Mouse (Mus musculus) limb, embryonic 12.5 days (tissue): ENCODE results near the gene Tex45. TPM values are rescaled to one million over a fixed set of nuclear protein-coding genes. Genes with fewer than 3 reads are reported as not detected.

Experiments
- ATAC-seq: fragments of 200-750 bp; cut with Nextera tagmentation; 2 replicates; pipeline ENCODE4 v1.8.0; 2017; ENCODE audit warnings: low read depth, moderate TSS enrichment; ENCODE audit not compliant: insufficient number of reproducible peaks, insufficient read depth, low FRiP score, low TSS enrichment
- H3K27ac ChIP-seq: fragments of 300-500 bp; sonication (generic); 2 replicates; pipeline ENCODE4 v1.5.1; 2016; ENCODE audit warnings: mild to moderate bottlenecking, moderate library complexity
- H3K27me3 ChIP-seq: fragments of 300-500 bp; sonication (generic); 2 replicates; pipeline ENCODE4 v1.6.1; 2016; ENCODE audit warnings: mild to moderate bottlenecking, moderate library complexity
- H3K36me3 ChIP-seq: fragments of 300-500 bp; sonication (generic); 2 replicates; pipeline ENCODE4 v1.6.1; 2016; ENCODE audit warnings: mild to moderate bottlenecking, moderate library complexity
- H3K4me1 ChIP-seq: fragments of 300-500 bp; sonication (generic); replicated peaks from 2 replicates; pipeline ENCODE4 v1.6.1; 2016
- H3K4me2 ChIP-seq: fragments of 300-500 bp; sonication (generic); 2 replicates; pipeline ENCODE4 v1.6.1; 2016; ENCODE audit warnings: mild to moderate bottlenecking, moderate library complexity
- H3K4me3 ChIP-seq: fragments of 300-500 bp; sonication (generic); replicated peaks from 2 replicates; pipeline ENCODE4 v1.5.1; 2016; ENCODE audit warnings: mild to moderate bottlenecking
- H3K9ac ChIP-seq: fragments of 300-500 bp; sonication (generic); replicated peaks from 2 replicates; pipeline ENCODE4 v1.6.1; 2016; ENCODE audit warnings: mild to moderate bottlenecking, moderate library complexity
- H3K9me3 ChIP-seq: fragments of 300-500 bp; sonication (generic); 2 replicates; pipeline ENCODE4 v1.6.1; 2016; ENCODE audit warnings: mild to moderate bottlenecking, moderate library complexity
- WGBS: fragments of 180-500 bp; shearing (Covaris S2); methylation state at CpG from one replicate; pipeline ENCODE4 v1.1.7; 2016; 5-methylcytosine and 5-hydroxymethylcytosine counted together
- polyA plus RNA-seq: library from polyadenylated mRNA; unstranded; fragments of >200 nt; fragmentation: Nextera tagmentation; extraction: Ambion mirVana; gene quantifications from 2 replicates; pipeline ENCODE4 v1.2.1, GENCODE M21; 2016

The Tex45 gene
- polyA plus RNA-seq, result not detected in 2 replicates

DNA sequence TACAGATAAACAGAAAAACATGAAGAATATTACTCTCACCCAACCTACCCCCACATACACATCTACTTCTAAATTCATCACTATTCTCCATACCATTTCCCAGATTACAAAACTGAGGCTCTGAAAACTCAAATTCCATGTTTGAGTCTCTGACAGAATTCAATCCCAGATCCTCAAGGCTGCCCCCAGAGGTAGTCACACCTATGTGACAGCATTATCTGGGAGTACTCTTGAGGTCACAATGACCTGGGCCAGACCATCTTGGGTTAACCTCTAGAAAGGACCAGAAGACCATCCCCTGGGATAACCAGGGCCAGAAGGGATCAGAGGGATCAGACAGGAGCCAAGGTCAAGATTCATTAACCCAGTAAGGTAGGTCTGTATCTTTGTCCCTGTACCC, at the start of gene Tex45:
Tex45 (plus strand) TSS at position 301 of the 400 bp plus-strand sequence.
- Histone ChIP-seq H3K4me3 (no peak within 1 kb of the TSS), H3K4me2 (no peak within 1 kb of the TSS), H3K27me3 (peaks cover 5% of the 10 kb centered on the region), H3K4me1 (peaks cover 10% of the 10 kb centered on the region; the same call in 1 of the 2 replicates), H3K36me3 (no peaks in the 10 kb centered on the region), H3K9me3 (no peaks in the 10 kb centered on the region), H3K27ac (no peak within 1 kb of the TSS), H3K9ac (no peak within 1 kb of the TSS)
- no peak for ATAC-seq

DNA sequence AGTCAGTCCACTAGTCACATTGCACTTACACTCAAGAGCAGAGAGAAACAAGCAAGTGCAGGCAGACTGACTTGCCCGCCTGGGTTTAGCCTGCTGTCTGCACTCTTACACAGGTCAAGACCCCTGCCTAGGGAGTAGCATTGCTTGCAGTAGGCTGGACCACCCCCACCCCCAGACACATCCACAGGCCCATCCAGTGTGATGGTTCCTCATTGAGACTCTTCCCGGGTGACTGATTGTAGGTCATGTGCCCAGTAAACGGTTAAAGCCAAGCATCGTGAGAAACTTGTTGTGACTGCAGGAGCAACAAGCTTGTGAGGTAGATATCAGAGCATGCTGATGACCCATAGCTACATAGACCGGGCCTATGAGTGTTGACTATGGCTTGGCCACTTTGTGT, 49.2 kb upstream of the Tex45 start:
- Histone ChIP-seq H3K9ac (no peak overlapping the region), H3K4me3 (no peak overlapping the region), H3K27me3 (no peaks in the 10 kb centered on the region), H3K9me3 (no peaks in the 10 kb centered on the region), H3K4me1 (peaks cover 40% of the 10 kb centered on the region), H3K27ac (no peak overlapping the region), H3K36me3 (no peaks in the 10 kb centered on the region), H3K4me2 (no peak overlapping the region)
- ATAC-seq, result no peak
- WGBS, result 88% methylated on average over 5 of the region's 5 CpGs

DNA sequence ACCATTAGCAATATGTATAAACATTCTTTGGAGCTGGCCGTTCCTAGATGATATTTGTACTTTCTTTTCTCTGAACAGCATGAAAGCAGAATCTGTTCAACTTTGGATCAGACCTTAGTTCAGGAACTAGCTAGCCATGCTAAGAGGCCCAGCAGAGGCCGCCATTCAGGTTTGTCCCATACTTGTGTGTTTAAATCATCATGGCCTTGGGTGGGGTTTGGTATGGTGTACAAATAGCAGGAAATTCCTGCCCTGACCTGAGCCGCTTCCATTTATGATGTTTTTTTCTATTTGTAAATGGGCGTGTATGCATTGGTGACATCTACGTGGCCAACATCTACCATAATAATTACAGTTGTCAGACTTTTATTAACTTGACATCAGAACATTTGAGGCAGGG, 45.4 kb upstream of the Tex45 start:
- H3K27me3 ChIP-seq, result no peaks in the 10 kb centered on the region
- H3K4me2 ChIP-seq, result no peak overlapping the region
- H3K9ac ChIP-seq, result no peak overlapping the region
- H3K4me1 ChIP-seq, result peaks cover 8% of the 10 kb centered on the region
- H3K36me3 ChIP-seq, result peaks cover 28% of the 10 kb centered on the region
- no peaks in the 10 kb centered on the region for H3K9me3 ChIP-seq
- H3K27ac ChIP-seq, result no peak overlapping the region
- ATAC-seq, result no peak
- 88% methylated on average over 5 of the region's 5 CpGs for WGBS
- no peak overlapping the region for H3K4me3 ChIP-seq

DNA sequence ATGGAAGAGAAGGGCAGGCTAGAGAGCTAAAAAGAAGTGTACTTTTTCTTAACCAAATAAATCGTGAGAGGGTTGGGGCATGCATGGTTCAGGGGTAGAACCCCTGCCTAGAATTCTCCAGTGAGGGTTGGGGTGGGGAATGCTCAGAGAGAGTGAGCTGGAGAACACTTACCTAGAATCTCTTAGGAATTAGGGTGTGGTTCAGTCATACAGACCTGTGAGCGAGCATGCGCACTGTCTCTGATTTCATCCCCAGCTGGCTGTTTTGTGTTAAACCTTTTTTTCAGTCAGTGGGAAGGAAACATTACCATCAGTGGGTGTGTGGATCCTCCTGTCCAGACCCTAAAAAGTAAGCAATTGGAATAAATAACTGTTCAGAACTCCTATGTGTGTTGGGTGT, 44.5 kb upstream of the Tex45 start:
- no peak for ATAC-seq
- Histone ChIP-seq H3K4me1 (no peaks in the 10 kb centered on the region), H3K4me3 (no peak overlapping the region), H3K27ac (no peak overlapping the region), H3K4me2 (no peak overlapping the region), H3K36me3 (peaks cover 37% of the 10 kb centered on the region), H3K9me3 (no peaks in the 10 kb centered on the region), H3K27me3 (no peaks in the 10 kb centered on the region), H3K9ac (no peak overlapping the region)
- WGBS, result 88% methylated on average over 3 of the region's 3 CpGs

DNA sequence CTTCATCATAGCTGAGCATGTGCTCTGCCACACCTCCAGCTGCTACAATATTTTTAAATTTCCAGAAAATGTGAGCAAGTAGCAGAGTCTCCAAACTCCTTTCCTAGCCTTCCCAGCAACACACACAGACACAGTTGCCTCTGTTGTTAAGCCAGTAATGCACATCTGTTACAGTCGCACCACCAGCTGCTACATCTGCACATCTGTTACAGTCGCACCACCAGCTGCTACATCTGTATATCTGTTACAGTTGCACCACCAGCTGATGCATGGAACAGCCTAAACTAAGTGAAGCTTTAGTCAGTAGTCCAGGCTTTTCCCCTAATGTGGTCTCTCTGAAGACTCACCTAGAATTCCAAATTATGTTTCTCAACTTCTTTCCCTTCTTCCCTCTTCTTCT, 42.2 kb upstream of the Tex45 start:
- ATAC-seq, result no peak
- Histone ChIP-seq H3K4me3 (no peak overlapping the region), H3K4me1 (no peaks in the 10 kb centered on the region), H3K9ac (no peak overlapping the region), H3K36me3 (peaks cover 59% of the 10 kb centered on the region), H3K27ac (no peak overlapping the region), H3K9me3 (no peaks in the 10 kb centered on the region), H3K27me3 (no peaks in the 10 kb centered on the region), H3K4me2 (no peak overlapping the region)
- 78% methylated on average over 2 of the region's 2 CpGs for WGBS

DNA sequence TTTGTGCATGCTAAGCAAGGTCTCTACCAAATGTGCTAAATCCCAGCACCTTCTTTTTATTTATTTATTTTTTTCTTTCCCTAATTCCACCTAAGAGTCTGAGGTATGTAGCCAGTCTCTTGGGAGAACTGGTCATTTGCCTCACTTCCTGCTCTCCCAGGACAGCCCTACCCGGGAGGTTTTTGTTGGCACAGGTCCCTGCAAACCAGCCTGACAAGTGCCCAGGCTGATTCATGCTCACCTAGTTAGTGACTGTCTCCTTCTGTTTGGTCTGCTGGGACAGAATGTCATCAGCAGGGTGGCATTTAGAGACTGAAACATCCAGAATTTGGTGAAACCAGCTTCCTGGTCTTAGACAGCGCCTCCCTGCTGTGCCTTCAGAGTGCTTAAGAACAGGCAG, 40.7 kb upstream of the Tex45 start:
- WGBS, result 82% methylated on average over 2 of the region's 2 CpGs
- Histone ChIP-seq H3K27ac (no peak overlapping the region), H3K4me1 (no peaks in the 10 kb centered on the region), H3K9ac (no peak overlapping the region), H3K9me3 (no peaks in the 10 kb centered on the region), H3K36me3 (peaks cover 71% of the 10 kb centered on the region), H3K27me3 (no peaks in the 10 kb centered on the region), H3K4me2 (no peak overlapping the region), H3K4me3 (no peak overlapping the region)
- no peak for ATAC-seq

DNA sequence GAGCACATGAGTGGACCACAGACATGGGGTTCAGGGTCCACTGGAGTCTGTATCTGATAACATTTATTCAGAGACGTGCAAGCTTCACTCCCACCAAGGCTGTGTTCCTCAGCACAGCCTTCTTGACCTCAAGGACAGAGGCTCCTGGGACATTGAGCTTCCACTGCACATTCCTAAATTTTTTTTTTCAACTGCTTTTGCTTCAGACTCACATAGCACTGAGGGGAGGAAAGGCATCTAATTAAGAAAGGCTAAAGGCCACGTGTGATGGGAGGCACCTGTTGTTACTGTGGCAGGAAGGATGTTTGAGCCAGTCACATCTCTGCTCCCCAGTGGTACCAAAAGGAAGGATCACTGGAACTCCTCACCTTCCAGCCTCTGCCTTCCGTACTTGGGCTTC, 39.5 kb upstream of the Tex45 start:
- H3K4me1 ChIP-seq, result no peaks in the 10 kb centered on the region
- no peaks in the 10 kb centered on the region for H3K27me3 ChIP-seq
- H3K36me3 ChIP-seq, result peaks cover 82% of the 10 kb centered on the region
- no peak overlapping the region for H3K4me3 ChIP-seq
- no peak overlapping the region for H3K4me2 ChIP-seq
- H3K9ac ChIP-seq, result no peak overlapping the region
- no peak overlapping the region for H3K27ac ChIP-seq
- no peaks in the 10 kb centered on the region for H3K9me3 ChIP-seq
- whole genome bisulfite sequencing, result 94% methylated on average over 3 of the region's 3 CpGs
- no peak for ATAC-seq

DNA sequence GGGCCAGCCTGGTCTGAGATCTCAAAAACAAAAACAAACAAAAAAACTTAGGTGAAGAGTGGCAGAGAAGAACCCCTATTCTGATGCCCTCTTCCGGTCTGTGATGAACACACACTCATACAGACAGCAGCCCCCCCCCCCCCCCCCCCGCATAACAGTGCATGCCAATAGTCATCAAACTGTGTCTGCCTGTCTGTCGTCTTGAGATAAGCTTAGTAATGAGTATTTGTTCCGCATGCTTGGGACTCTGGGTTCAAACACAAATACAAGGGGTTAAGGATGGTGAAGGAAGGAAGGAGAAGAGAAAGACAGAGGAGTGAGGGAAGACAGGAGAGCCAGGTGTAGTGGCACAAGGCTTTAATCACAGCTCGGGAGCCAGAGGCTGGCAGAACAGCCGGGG, 34.2 kb upstream of the Tex45 start:
- ATAC-seq, result no peak
- Histone ChIP-seq H3K36me3 (peaks cover 96% of the 10 kb centered on the region), H3K9me3 (no peaks in the 10 kb centered on the region), H3K4me1 (no peaks in the 10 kb centered on the region), H3K4me3 (no peak overlapping the region), H3K4me2 (no peak overlapping the region), H3K27ac (no peak overlapping the region), H3K27me3 (no peaks in the 10 kb centered on the region), H3K9ac (no peak overlapping the region)
- WGBS, result 87% methylated on average over 6 of the region's 6 CpGs

DNA sequence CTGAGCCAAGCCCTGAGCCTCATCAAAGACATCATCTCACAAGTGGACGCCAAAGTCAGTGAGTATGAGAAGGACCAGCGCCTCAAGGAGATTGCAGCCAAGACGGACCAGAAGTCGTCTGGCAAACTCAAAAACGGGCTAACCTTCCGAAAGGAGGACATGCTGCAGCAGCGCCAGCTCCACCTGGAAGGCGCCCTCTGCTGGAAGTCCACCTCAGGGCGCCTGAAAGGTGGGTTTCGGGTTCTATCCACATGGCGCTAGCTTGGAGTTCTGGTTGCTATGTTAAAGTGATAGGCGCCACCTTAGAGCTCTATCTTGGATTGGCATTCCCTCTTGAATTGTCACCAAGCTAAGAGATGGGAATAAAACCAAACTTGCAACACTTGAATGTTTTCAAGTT, 31.2 kb upstream of the Tex45 start:
- Histone ChIP-seq H3K4me2 (no peak overlapping the region), H3K27ac (no peak overlapping the region), H3K9me3 (no peaks in the 10 kb centered on the region), H3K4me3 (no peak overlapping the region), H3K36me3 (peaks cover 80% of the 10 kb centered on the region), H3K9ac (no peak overlapping the region), H3K27me3 (no peaks in the 10 kb centered on the region), H3K4me1 (no peaks in the 10 kb centered on the region)
- 75% methylated on average over 12 of the region's 12 CpGs for WGBS
- ATAC-seq, result no peak

DNA sequence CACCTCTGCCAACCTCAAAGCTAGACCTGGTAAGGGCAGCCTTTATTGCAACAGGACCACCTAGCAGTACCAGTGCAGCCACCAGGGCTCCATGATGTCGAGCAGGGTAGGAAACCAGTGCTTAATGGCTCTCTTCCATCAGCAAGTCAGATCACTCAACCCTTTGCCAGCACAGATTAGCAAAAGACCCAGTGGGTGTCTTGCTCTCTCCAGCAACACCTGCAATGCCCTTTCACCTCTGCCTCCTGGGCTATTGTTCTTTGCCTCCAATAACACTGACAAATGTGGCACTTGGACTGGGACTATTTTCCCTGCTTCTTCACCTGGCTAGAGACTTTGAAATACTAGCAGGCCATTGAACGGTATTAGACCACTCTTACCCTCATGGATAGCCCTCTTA, 21.4 kb upstream of the Tex45 start:
- no peak overlapping the region for H3K4me2 ChIP-seq
- ATAC-seq, result no peak
- 91% methylated on average over 2 of the region's 2 CpGs for WGBS
- H3K27ac ChIP-seq, result no peak overlapping the region
- no peak overlapping the region for H3K9ac ChIP-seq
- no peaks in the 10 kb centered on the region for H3K27me3 ChIP-seq
- no peaks in the 10 kb centered on the region for H3K9me3 ChIP-seq
- H3K36me3 ChIP-seq, result peaks cover 89% of the 10 kb centered on the region
- H3K4me3 ChIP-seq, result no peak overlapping the region
- no peaks in the 10 kb centered on the region for H3K4me1 ChIP-seq

DNA sequence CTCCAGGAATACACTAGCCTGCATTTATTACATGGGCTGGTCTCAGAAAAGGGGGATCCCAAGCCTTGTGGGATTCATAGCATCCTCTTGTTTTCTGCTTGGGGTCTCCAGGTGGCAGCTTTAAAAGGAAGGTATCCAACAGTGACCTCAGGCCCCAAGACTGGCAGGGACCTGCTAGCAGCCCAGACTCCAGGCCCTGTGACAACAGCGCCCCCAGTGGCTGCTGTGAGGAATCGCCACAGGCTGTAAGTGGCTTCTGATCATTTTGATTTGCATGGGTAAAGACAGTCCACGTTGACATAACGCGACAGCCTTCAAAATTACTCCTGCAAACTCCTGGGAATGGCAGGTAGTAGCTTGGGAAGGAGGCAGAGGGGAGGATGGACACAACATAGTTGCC, 20.0 kb upstream of the Tex45 start:
- no peak overlapping the region for H3K27ac ChIP-seq
- H3K4me1 ChIP-seq, result no peaks in the 10 kb centered on the region
- H3K9ac ChIP-seq, result no peak overlapping the region
- WGBS, result 36% methylated on average over 5 of the region's 5 CpGs
- no peak overlapping the region for H3K4me2 ChIP-seq
- no peak for ATAC-seq
- H3K4me3 ChIP-seq, result no peak overlapping the region
- peaks cover 94% of the 10 kb centered on the region for H3K36me3 ChIP-seq
- H3K27me3 ChIP-seq, result no peaks in the 10 kb centered on the region
- no peaks in the 10 kb centered on the region for H3K9me3 ChIP-seq

DNA sequence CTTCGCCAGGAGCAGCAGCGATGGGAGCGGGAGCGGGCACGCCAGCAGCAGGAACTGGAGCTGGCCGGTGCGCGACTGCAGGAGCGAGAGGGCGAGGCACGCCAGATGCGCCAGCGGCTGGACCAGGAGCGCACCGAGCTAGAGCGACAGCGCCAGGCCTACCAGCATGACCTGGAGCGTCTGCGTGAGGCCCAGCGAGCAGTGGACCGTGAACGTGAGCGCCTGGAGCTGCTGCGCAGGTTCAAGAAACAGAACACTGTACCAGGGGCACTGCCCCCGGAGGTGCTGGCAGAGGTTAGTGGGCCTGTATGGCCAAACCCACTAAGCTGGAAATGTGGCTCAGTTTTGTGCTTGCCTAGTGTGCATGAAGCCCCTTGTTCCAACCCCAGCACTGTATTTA, 18.7 kb upstream of the Tex45 start:
- Histone ChIP-seq H3K4me1 (no peaks in the 10 kb centered on the region), H3K27ac (no peak overlapping the region), H3K9ac (no peak overlapping the region), H3K36me3 (peaks cover 98% of the 10 kb centered on the region), H3K4me3 (no peak overlapping the region), H3K27me3 (no peaks in the 10 kb centered on the region), H3K4me2 (no peak overlapping the region), H3K9me3 (no peaks in the 10 kb centered on the region)
- ATAC-seq, result no peak
- 96% methylated on average over 25 of the region's 25 CpGs for WGBS
